Mouse (Mus musculus) limb, embryonic 14.5 days (tissue): ENCODE measurements around the gene 2210408I21Rik. TPM values are rescaled to one million over a fixed set of nuclear protein-coding genes. Genes with fewer than 3 reads are reported as not detected.

Experiments used
- ATAC-seq: fragments of 200-750 bp; cut with Nextera tagmentation; 2 replicates; pipeline ENCODE4 v1.8.0; 2017; ENCODE audit warnings: low read depth, moderate number of reproducible peaks, moderate TSS enrichment; ENCODE audit not compliant: low FRiP score
- DNase-seq: peaks from one replicate; pipeline ENCODE4 v3.0.0-alpha.2; 2015; ENCODE audit warnings: low spot score
- H3K27ac ChIP-seq: fragments of 300-500 bp; sonication (generic); replicated peaks from 2 replicates; pipeline ENCODE4 v1.5.1; 2014; ENCODE audit warnings: low read depth, mild to moderate bottlenecking, low read length, moderate library complexity, mixed read lengths
- H3K27me3 ChIP-seq: fragments of 300-500 bp; sonication (generic); 2 replicates; pipeline ENCODE4 v1.6.1; 2014; ENCODE audit warnings: low read length, mixed read lengths; ENCODE audit not compliant: control insufficient read depth, insufficient read depth
- H3K36me3 ChIP-seq: fragments of 300-500 bp; sonication (generic); 2 replicates; pipeline ENCODE4 v1.6.1; 2014; ENCODE audit warnings: mild to moderate bottlenecking, low read length, moderate library complexity, mixed read lengths; ENCODE audit not compliant: control insufficient read depth, insufficient read depth
- H3K4me1 ChIP-seq: fragments of 300-500 bp; sonication (generic); 2 replicates; pipeline ENCODE4 v1.6.1; 2014; ENCODE audit warnings: antibody characterized with exemption, low read length, mixed read lengths; ENCODE audit not compliant: control insufficient read depth, insufficient read depth
- H3K4me2 ChIP-seq: fragments of 300-500 bp; sonication (generic); replicated peaks from 2 replicates; pipeline ENCODE4 v1.6.1; 2014; ENCODE audit warnings: low read depth, mild to moderate bottlenecking, low read length, moderate library complexity; ENCODE audit not compliant: severe bottlenecking
- H3K4me3 ChIP-seq: fragments of 300-500 bp; sonication (generic); replicated peaks from 2 replicates; pipeline ENCODE4 v1.5.1; 2014; ENCODE audit warnings: low read length
- H3K9ac ChIP-seq: fragments of 300-500 bp; sonication (generic); 2 replicates; pipeline ENCODE4 v1.6.1; 2014; ENCODE audit warnings: mild to moderate bottlenecking, low read depth, low read length, moderate library complexity; ENCODE audit not compliant: severe bottlenecking
- H3K9me3 ChIP-seq: fragments of 300-500 bp; sonication (generic); 2 replicates; pipeline ENCODE4 v1.6.1; 2016; ENCODE audit warnings: low read length; ENCODE audit not compliant: control insufficient read depth
- POLR2A ChIP-seq: fragments of 200-500 bp; IDR thresholded peaks from 2 replicates; pipeline ENCODE4 v1.8.0; 2012; ENCODE audit warnings: inconsistent platforms, mild to moderate bottlenecking, moderate library complexity, borderline replicate concordance; ENCODE audit not compliant: insufficient read depth, insufficient read length; ENCODE audit errors: extremely low read depth
- WGBS: fragments of 180-500 bp; shearing (Covaris S2); extraction: QIAGEN DNeasy Blood & Tissue Kit; methylation state at CpG from one replicate; pipeline ENCODE4 v1.1.7; 2014; 5-methylcytosine and 5-hydroxymethylcytosine counted together
- polyA plus RNA-seq, 2 experiments: library from polyadenylated mRNA; depleted of rRNA in 1 of 2; stranded (reverse) in 1 of 2; unstranded in 1 of 2; fragments of >200 nt; fragmentation: Nextera tagmentation in 1 of 2; extraction: Ambion mirVana in 1 of 2; gene quantifications; 2 replicates each; pipeline versions ENCODE4 v1.2.1 to v1.2.3; 2012 to 2014

2210408I21Rik gene
- polyA plus RNA-seq, 2 experiments = 3.9 to 10.5 TPM

GRCm38 (mm10) chr13:77275172-77275747 lies 139.9 kb downstream of the 2210408I21Rik start:
- no peak for DNase-seq
- no peak overlapping the region for H3K4me3 ChIP-seq
- TF ChIP-seq POLR2A = no peak
- H3K27me3 ChIP-seq = no peaks in the 10 kb centered on the region
- H3K27ac ChIP-seq = no peak overlapping the region
- 73% methylated on average over 3 of the region's 3 CpGs for WGBS
- H3K9me3 ChIP-seq = no peaks in the 10 kb centered on the region
- no peak overlapping the region for H3K9ac ChIP-seq
- H3K4me1 ChIP-seq = no peaks in the 10 kb centered on the region
- H3K36me3 ChIP-seq = no peaks in the 10 kb centered on the region
- H3K4me2 ChIP-seq = no peak overlapping the region
- no peak for ATAC-seq

DNA sequence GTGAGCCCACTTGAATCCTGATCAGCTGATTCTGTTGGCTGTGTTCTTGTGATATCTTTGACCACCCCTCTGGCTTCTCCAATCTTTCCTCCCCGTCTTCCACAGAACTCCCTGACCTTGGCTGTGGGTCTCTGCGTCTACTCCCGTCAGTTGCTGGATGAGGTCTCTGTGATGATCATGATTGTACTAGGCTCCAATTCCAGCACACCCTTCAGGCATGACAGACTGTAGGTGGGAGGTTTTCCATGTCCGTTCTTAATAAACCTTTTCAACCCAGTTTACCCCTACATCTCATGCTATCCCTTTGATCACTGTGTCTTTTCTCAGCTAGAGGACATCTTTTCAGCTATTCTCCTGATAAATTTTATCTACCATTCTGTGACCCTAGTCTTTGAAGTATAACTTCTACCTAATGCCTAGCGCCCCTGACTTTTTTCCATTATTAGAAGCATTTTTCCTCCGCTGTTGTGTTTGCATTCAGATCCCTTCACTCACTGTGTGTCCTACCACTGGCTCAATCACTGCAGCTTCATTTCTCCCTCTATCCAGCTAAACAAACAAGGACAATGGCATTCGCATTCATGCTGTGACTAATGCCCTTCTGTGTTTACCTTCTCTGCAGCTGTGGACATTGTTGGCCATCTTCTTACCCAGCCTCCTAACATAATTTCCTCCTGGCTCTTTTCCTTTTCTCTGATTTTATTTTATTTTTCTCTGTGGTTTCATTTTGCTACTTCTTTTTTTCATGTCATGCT lies 143.5 kb downstream of the 2210408I21Rik start:
- ATAC-seq = no peak

GRCm38 (mm10) chr13:77295519-77295918 lies 160.2 kb downstream of the 2210408I21Rik start:
- Histone ChIP-seq H3K9me3 (no peaks in the 10 kb centered on the region), H3K4me3 (no peak overlapping the region), H3K9ac (no peak overlapping the region), H3K4me1 (no peaks in the 10 kb centered on the region), H3K4me2 (no peak overlapping the region), H3K27me3 (no peaks in the 10 kb centered on the region), H3K27ac (no peak overlapping the region), H3K36me3 (no peaks in the 10 kb centered on the region)
- ATAC-seq = no peak
- DNase-seq = no peak
- no peak for TF ChIP-seq POLR2A
- 71% methylated on average over 3 of the region's 3 CpGs for WGBS

More for the DNA sequence above, 143.5 kb downstream of the 2210408I21Rik start:
- TF ChIP-seq POLR2A = no peak
- 94% methylated on average over 7 of the region's 7 CpGs for WGBS
- H3K9me3 ChIP-seq = no peaks in the 10 kb centered on the region
- H3K9ac ChIP-seq = no peak overlapping the region
- H3K36me3 ChIP-seq = no peaks in the 10 kb centered on the region
- H3K4me3 ChIP-seq = no peak overlapping the region
- H3K4me2 ChIP-seq = no peak overlapping the region
- no peaks in the 10 kb centered on the region for H3K27me3 ChIP-seq
- H3K27ac ChIP-seq = no peak overlapping the region
- no peaks in the 10 kb centered on the region for H3K4me1 ChIP-seq
- DNase-seq = no peak

DNA sequence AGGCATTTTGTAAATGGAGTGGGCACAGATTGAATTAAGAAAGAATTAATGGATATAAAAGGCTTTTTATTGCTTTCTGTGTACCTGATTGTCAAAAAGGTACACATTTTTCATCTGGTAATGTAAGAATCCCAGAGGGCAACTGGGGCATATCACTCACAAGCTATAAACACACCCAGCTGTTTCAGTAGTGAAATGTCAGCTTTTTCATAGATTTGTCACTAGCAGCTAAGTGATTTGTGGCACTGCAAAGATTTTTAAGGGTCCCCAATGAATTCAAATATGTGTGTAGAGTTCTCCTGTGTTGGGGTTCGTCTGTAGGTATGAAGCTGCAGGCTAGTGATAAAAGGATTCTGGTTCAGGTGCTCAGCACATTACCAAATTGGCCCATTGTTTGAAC lies 188.8 kb downstream of the 2210408I21Rik start:
- TF ChIP-seq POLR2A = no peak
- Histone ChIP-seq H3K4me1 (peaks cover 6% of the 10 kb centered on the region; the same call in 1 of the 2 replicates), H3K9me3 (no peaks in the 10 kb centered on the region), H3K9ac (no peak overlapping the region), H3K27me3 (no peaks in the 10 kb centered on the region), H3K36me3 (no peaks in the 10 kb centered on the region), H3K4me3 (no peak overlapping the region), H3K4me2 (no peak overlapping the region), H3K27ac (no peak overlapping the region)
- DNase-seq = no peak
- no peak for ATAC-seq
- WGBS = 15% methylated on average over 1 of the region's 1 CpGs

GRCm38 (mm10) chr13:77326174-77326959 lies 191.0 kb downstream of the 2210408I21Rik start:
- no peak overlapping the region for H3K27ac ChIP-seq
- H3K9me3 ChIP-seq = no peaks in the 10 kb centered on the region
- no peak for ATAC-seq
- no peaks in the 10 kb centered on the region for H3K27me3 ChIP-seq
- H3K4me2 ChIP-seq = no peak overlapping the region
- peaks cover 6% of the 10 kb centered on the region; the same call in 1 of the 2 replicates for H3K4me1 ChIP-seq
- WGBS = 45% methylated on average over 5 of the region's 5 CpGs
- no peak for DNase-seq
- H3K36me3 ChIP-seq = no peaks in the 10 kb centered on the region
- H3K9ac ChIP-seq = no peak overlapping the region
- no peak overlapping the region for H3K4me3 ChIP-seq
- TF ChIP-seq POLR2A = no peak
